Mouse (Mus musculus) thymus, adult 2 months (tissue): ENCODE data around the gene Zbtb22.
"Not testable (repeated sequence)": the region's sequence is repeated elsewhere in the genome, so short reads cannot be mapped to it uniquely, and the experiment has no call there.

Experiments
- CTCF ChIP-seq: fragments of 200-500 bp; IDR thresholded peaks from 2 replicates; pipeline ENCODE4 v1.5.1; 2012; ENCODE audit warnings: mild to moderate bottlenecking, control low read depth, low read length, moderate library complexity, borderline replicate concordance; ENCODE audit not compliant: control insufficient read depth, poor library complexity, insufficient read depth; ENCODE audit errors: extremely low read depth
- POLR2A ChIP-seq: fragments of 200-500 bp; IDR thresholded peaks from 2 replicates; pipeline ENCODE4 v1.6.1; 2012; ENCODE audit warnings: mild to moderate bottlenecking, low read length, control low read depth, moderate library complexity; ENCODE audit not compliant: control insufficient read depth, poor library complexity, insufficient read depth; ENCODE audit errors: extremely low read depth

GRCm38 (mm10) chr17:33898193-33898592 is 17.5 kb upstream of the Zbtb22 start:
- not testable (repeated sequence) for TF ChIP-seq CTCF, POLR2A
